Mouse (Mus musculus) T-helper 1 cell (primary cell): ENCODE data around the gene Slc2a1.

Source experiments
- in situ Hi-C: fragments of 300-600 bp; cut with MboI, MseI; formaldehyde crosslinking; loops from one replicate; pipeline ENCODE4 v1.15.1; 2025; ENCODE audit warnings: high pct_unique_total_duplicates

Gene Slc2a1

DNA sequence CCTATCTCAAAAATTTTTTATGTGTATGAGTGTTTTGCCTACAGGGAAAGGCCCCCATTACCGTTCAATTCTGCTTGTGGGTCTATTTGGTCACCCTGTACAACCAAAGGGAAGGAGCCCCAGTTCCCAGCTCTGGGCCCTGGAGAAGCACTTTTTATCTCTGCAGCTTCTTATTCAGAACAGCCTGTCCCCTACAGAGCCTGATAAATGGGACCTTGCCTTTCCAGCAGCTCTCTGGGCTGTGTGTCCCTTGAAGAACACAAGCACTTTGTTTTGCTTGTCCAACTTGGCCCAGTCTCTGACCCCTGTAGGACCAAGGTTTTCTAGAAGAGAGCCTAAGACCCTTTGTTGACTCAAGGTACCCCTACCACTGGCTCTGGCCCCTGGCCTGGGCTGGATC, 20.6 kb downstream of the Slc2a1 start:
- in situ Hi-C loops = no loop called here

DNA sequence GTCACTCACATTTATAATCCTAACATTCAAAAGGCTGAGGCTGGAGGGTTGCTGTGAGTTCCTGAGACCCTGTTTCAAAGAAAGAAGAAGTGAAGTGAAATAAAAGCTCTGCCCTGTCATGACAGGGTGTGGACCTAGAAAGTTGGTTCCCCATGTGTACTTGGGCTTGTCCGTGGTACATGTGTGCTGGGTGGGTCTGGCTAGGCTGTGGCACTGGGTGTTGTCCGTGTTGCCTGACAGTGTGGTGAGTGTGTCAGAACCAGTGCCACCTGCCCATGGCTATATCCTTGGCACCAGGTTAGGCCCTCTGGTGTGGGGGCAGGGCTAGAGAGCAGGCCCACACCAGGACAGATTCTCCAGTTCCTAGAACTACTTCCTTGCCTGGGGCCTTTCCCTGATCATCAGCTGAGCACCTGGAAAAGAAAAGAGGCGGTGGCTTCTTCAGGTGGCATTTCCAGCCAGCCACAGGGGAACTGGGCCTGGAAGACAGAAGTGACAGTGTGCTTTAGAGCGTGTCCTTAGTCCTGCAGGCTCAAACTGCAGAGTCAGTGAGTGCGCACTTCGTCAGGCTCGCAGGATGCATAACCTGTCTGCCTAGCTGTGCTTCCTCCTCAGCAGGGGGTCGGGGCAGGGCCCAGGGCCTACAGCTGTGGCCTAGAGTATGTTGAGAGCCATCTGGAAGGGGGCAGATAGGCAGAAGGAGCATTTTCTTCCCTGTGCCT, 22.8 kb downstream of the Slc2a1 start:
- in situ Hi-C loops = no loop called here

DNA sequence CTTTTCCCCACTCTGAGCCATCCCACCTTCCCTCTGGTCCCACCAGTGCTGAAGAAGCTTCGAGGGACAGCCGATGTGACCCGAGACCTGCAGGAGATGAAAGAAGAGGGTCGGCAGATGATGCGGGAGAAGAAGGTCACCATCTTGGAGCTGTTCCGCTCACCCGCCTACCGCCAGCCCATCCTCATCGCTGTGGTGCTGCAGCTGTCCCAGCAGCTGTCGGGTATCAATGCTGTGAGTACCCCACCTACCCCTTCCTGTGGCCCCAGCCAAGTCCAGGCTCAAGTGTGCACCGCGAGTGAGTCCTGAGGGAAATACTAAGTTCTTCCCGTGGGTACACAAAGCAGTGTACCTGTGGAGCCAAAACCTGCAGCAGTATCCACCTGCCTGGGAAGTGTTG, 24.8 kb downstream of the Slc2a1 start:
- in situ Hi-C loops = no loop called here

GRCm38 (mm10) chr4:119133860-119134259, 25.3 kb downstream of the Slc2a1 start:
- in situ Hi-C loops = no loop called here

GRCm38 (mm10) chr4:119137313-119137712, 28.8 kb downstream of the Slc2a1 start:
- in situ Hi-C loops = no loop called here

- in situ Hi-C loops = no loop called here
These were observed 29.7 kb downstream of the Slc2a1 start for GRCm38 (mm10) chr4:119138171-119138570.

GRCm38 (mm10) chr4:119138776-119139175, 30.3 kb downstream of the Slc2a1 start:
- in situ Hi-C loops = no loop called here

DNA sequence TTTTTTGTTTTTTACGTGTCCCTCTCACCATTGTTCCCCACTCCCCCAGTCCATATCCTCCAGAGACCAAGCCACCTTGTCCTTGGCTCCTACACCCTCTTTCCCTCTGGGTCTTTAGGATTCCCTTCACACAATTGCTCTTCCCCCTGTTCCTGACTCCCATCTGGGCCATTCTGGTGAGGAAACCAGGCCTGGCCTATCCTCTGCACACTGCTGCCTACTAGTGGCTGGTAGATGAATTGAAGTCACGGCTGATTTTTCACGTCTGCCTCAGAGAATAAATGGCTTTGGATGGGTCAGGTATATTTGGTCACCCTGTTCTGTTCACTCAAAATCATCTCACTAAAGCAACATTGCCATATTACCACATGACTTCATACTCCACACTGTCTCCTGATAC, 31.6 kb downstream of the Slc2a1 start:
- in situ Hi-C loops = no loop called here

GRCm38 (mm10) chr4:119141191-119141590, 32.7 kb downstream of the Slc2a1 start:
- in situ Hi-C loops = no loop called here

- in situ Hi-C loops = no loop called here
These were observed 33.8 kb downstream of the Slc2a1 start for GRCm38 (mm10) chr4:119142230-119142871.

DNA sequence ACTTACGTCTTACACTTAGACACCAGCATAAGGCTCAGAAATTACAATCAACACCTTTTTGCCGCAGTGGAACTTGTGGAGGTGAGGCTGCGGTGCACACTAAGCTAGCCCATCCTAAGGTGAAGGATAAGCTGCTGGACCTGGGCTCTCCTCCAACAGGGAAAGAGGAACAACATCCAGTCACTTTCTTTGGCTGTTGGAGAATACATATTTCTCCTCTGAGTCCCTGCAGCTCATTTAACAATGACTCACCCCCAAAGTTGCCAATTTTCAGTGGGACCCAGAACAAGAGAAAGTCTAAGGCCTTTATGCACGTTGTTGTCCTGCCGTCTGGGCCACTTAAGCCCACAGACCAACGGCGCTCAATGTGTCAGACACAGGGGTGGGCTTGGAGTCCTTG, 38.3 kb downstream of the Slc2a1 start:
- in situ Hi-C loops = no loop called here

GRCm38 (mm10) chr4:119147347-119147746, 38.8 kb downstream of the Slc2a1 start:
- in situ Hi-C loops = no loop called here

- in situ Hi-C loops = no loop called here
These were observed 40.2 kb downstream of the Slc2a1 start for GRCm38 (mm10) chr4:119148741-119149140.

- in situ Hi-C loops = no loop called here
These were observed 48.7 kb downstream of the Slc2a1 start for GRCm38 (mm10) chr4:119157186-119157585.

GRCm38 (mm10) chr4:119157891-119158290, 49.4 kb downstream of the Slc2a1 start:
- in situ Hi-C loops = no loop called here

- in situ Hi-C loops = no loop called here
These were observed 52.8 kb downstream of the Slc2a1 start for GRCm38 (mm10) chr4:119161358-119161757.

DNA sequence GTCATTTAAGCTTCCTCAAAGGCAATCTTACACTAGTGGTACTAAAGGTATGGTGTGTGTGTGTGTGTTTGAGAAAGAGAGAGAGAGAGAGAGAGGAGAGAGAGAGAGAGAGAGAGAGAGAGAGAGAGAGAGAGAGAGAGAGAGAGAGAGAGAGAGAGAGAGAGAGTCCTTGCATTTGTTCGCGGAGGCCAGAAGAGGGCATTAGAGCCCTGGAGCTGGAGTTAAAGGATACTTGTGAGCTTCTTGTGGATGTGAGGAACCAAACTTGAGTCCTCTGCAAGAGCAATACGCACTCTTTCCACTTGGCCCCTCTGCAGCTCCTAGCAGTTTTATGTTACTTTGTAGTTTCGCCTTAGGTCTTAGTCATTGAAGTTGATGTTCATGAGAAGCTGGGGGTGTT, 54.5 kb downstream of the Slc2a1 start:
- in situ Hi-C loops = no loop called here

- in situ Hi-C loops = loop anchor here (5.0 kb wide), 1 partner anchor 159 kb away; no protein-coding TSS in a partner anchor
These were observed 57.4 kb downstream of the Slc2a1 start for GRCm38 (mm10) chr4:119165916-119166315.

DNA sequence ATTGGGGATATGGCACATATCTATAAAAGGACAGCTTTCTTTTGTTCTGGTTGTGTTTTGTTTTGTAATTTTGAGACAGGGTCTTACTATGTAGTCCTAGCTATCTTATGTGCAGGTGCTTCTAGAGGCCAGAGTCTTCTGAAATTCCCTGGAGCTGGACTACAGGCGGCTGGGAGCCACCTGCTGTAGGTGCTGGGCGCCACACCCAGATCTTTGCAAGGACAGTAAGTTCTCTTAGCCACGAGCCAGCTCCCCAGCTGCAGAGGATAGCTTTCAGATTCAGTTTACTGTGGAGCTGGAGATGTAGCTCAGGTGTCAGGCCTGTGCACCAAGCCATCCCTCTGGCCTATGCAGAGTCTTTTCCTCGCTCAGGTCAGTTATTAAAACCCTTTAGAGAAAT, 58.6 kb downstream of the Slc2a1 start:
- in situ Hi-C loops = loop anchor here (5.0 kb wide), 1 partner anchor 160 kb away; no protein-coding TSS in a partner anchor

GRCm38 (mm10) chr4:119167663-119168062, 59.2 kb downstream of the Slc2a1 start:
- in situ Hi-C loops = loop anchor here (5.0 kb wide), 1 partner anchor 160 kb away; no protein-coding TSS in a partner anchor

DNA sequence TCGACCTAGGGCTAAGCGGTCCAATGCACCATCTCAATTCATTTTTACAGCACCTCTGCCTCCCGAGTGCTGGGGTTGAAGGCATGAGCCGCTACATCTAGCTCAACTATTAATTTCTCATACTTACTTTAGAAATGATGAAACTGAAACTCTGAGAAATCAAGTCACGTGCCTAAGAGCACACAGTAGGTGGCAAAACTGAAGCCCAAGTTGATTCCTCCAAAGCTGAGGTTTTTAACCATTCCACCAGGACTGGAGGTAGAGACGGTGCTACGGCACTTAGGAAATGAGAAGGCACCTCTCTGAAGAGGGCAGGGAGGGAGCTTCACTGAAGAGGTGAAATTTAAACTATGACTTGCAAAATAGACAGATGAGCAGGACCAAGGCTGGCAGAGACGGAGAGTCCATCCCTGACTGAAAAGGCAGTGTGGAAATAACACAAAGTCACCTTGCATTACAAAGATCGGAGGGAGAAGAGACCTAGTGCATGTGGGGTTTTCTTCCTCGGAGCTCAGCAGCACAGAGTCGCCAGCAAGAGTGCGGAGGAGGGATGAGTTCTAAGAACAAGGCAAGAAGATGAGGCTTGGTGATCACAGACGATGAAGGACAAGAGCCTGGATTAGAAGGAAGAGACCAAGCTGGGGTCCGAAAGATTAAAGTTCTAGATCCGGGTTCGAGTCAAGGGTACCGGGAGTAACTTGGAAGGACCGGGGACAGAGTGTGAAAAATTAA, 64.6 kb downstream of the Slc2a1 start:
- in situ Hi-C loops = loop anchor here (5.0 to 10.0 kb wide), 2 partner anchors 66 to 1628 kb away; partner anchors contain the start of gene Slc2a1

DNA sequence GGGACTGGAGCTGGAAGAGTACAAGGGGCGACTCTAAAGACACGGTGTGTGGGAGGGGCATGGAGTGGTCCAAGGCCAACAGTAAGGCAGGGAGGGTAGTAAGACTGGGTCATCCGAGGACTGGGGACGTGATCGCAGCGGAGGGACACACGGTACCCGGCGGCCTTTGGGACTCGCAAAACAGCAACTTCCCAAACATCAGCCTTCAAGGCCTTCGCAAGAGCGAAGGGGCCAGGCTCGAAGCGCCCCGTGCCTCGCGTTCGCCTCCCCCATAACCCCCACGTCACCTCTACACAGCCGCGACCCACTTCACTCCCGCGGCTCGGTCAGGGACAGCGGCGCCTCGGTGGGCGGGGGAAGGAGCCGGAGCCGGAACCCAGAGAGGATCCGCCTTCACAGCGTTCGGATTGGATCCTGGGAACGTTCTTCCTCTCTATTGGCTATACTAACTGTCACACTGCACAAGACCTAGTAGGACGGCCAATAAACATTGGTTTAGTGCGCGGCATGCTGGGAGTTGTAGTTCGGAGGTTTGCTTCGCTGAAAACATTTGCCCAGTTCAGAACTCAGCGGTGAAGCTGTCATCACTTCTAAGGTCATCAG, 65.4 kb downstream of the Slc2a1 start, which contains the start of gene Zfp691:
Gene Zfp691 (minus strand): TSS at position 345 of the 603 bp plus-strand sequence.
- in situ Hi-C loops = loop anchor here (5.0 to 10.0 kb wide), 2 partner anchors 67 to 1629 kb away; partner anchors contain the start of gene Slc2a1
